Mouse (Mus musculus): Measurements from ENCODE around the gene Etv6. TPM values are rescaled to one million over a fixed set of nuclear protein-coding genes. Genes with fewer than 3 reads are reported as not detected.

Gene Etv6
- polyA plus RNA-seq, 1 experiment from 2014 or later: 6.9 TPM

- H3K9ac ChIP-seq (replicated peaks): no peak overlapping the region
- H3K9me3 ChIP-seq: no peaks in the 10 kb centered on the region
- no peaks in the 10 kb centered on the region for H3K27me3 ChIP-seq
- WGBS: 86% methylated on average over 3 of the region's 3 CpGs
- no peak for ATAC-seq
- H3K36me3 ChIP-seq: peaks cover 52% of the 10 kb centered on the region
- H3K4me1 ChIP-seq (replicated peaks): no peaks in the 10 kb centered on the region
- no peak overlapping the region for H3K4me3 ChIP-seq (replicated peaks)
- no peak overlapping the region for H3K27ac ChIP-seq
- H3K4me2 ChIP-seq (replicated peaks): no peak overlapping the region
These were observed 226.4 kb downstream of the Etv6 start for GRCm38 (mm10) chr6:134261904-134262303.

DNA sequence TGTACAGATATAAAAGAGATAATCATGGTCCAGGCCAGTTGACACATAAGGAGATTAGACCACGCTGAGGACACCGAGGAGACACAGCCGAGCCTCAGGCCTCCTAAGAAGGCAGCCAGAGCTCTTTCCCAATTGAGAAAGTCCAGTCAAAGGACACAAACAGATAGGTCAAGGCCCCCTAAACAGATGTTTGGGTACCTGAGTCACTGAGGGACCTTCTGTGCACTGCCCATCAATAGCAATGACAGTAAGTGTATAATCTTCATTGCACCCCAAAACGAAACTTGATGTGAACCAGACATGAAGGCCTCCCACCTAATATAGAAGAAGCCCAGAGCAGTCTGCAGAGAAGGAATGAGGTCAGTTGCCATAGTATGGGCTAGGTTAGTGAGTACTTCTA is 226.9 kb downstream of the Etv6 start:
- Histone ChIP-seq H3K27me3 (no peaks in the 10 kb centered on the region), H3K36me3 (peaks cover 56% of the 10 kb centered on the region), H3K9ac (replicated peaks) (no peak overlapping the region), H3K4me1 (replicated peaks) (no peaks in the 10 kb centered on the region), H3K4me2 (replicated peaks) (no peak overlapping the region), H3K4me3 (replicated peaks) (no peak overlapping the region), H3K9me3 (no peaks in the 10 kb centered on the region), H3K27ac (no peak overlapping the region)
- ATAC-seq: no peak
- 87% methylated on average over 4 of the region's 4 CpGs for WGBS

- H3K4me3 ChIP-seq (replicated peaks): no peak overlapping the region
- no peak overlapping the region for H3K4me2 ChIP-seq (replicated peaks)
- no peaks in the 10 kb centered on the region for H3K9me3 ChIP-seq
- H3K4me1 ChIP-seq (replicated peaks): no peaks in the 10 kb centered on the region
- H3K27ac ChIP-seq: no peak overlapping the region
- no peak overlapping the region for H3K9ac ChIP-seq (replicated peaks)
- WGBS: 57% methylated on average over 6 of the region's 6 CpGs
- ATAC-seq: no peak
- no peaks in the 10 kb centered on the region for H3K27me3 ChIP-seq
- H3K36me3 ChIP-seq: peaks cover 62% of the 10 kb centered on the region
These were observed 227.6 kb downstream of the Etv6 start for GRCm38 (mm10) chr6:134262911-134263607.

- Histone ChIP-seq H3K27me3 (no peaks in the 10 kb centered on the region), H3K9me3 (no peaks in the 10 kb centered on the region), H3K27ac (no peak overlapping the region), H3K9ac (replicated peaks) (no peak overlapping the region), H3K4me3 (replicated peaks) (no peak overlapping the region), H3K4me1 (replicated peaks) (no peaks in the 10 kb centered on the region), H3K36me3 (peaks cover 9% of the 10 kb centered on the region), H3K4me2 (replicated peaks) (no peak overlapping the region)
- WGBS: 93% methylated on average over 2 of the region's 2 CpGs
- ATAC-seq: no peak
These were observed 238.4 kb downstream of the Etv6 start for GRCm38 (mm10) chr6:134273884-134274283.

DNA sequence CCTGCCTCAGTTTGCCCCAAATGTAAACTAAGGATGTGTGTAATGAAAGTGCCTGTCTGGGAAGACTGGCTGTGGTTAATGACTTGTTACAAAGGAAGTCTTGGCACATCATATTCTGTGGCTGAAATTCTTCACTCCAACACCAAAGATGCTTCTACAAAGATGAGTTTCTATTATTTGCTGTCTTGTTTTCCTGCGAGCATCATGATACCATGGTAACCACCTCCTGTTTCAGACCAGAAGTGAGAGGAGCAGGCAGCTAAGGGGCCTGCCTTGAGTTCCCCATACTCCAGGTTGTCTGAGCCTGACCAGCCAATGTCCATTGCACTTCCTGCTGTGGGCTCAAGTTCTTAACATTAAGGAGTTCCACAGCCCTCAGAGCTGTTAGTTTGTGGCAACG is 241.5 kb downstream of the Etv6 start:
- no peak overlapping the region for H3K9ac ChIP-seq (replicated peaks)

GRCm38 (mm10) chr6:134282095-134282494 is 246.6 kb downstream of the Etv6 start:
- Histone ChIP-seq H3K9ac (replicated peaks) (no peak overlapping the region), H3K9me3 (no peaks in the 10 kb centered on the region), H3K4me1 (replicated peaks) (no peaks in the 10 kb centered on the region), H3K4me2 (replicated peaks) (no peak overlapping the region), H3K4me3 (replicated peaks) (no peak overlapping the region), H3K36me3 (no peaks in the 10 kb centered on the region), H3K27me3 (no peaks in the 10 kb centered on the region), H3K27ac (no peak overlapping the region)
- no peak for ATAC-seq
- WGBS: 91% methylated on average over 3 of the region's 3 CpGs

More for the DNA sequence above, 241.5 kb downstream of the Etv6 start:
- WGBS: 84% methylated on average over 2 of the region's 2 CpGs
- Histone ChIP-seq H3K4me1 (replicated peaks) (no peaks in the 10 kb centered on the region), H3K9me3 (no peaks in the 10 kb centered on the region), H3K27ac (no peak overlapping the region), H3K27me3 (no peaks in the 10 kb centered on the region), H3K4me2 (replicated peaks) (no peak overlapping the region), H3K4me3 (replicated peaks) (no peak overlapping the region), H3K36me3 (peaks cover 5% of the 10 kb centered on the region)
- ATAC-seq: no peak

DNA sequence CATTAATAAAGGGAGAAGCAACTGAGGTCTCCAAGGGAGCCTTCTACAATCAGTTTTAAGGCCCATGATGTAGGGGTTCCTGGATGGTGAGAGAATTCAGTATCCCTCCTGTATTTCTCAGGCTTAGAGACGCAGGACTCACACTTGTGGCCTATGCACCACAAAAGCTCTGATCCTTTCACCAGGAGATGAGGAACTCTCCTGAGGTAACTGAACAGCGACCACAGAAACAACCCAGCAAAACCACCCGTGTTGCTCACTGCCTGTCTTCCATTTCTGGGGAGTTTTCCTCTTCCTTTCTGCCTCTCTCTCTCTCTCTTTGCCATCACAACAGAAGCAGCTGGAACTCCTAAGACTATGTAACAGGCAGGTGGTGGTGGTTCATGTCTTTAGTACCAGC is 256.3 kb downstream of the Etv6 start:
- H3K4me1 ChIP-seq (replicated peaks): 0 out of 2 replicates have a peak, but pooled peaks cover 2% of the 10 kb centered on the region

GRCm38 (mm10) chr6:134292404-134292803 is 256.9 kb downstream of the Etv6 start:
- Histone ChIP-seq H3K27me3 (no peaks in the 10 kb centered on the region), H3K9ac (replicated peaks) (no peak overlapping the region), H3K36me3 (no peaks in the 10 kb centered on the region), H3K4me2 (replicated peaks) (no peak overlapping the region), H3K27ac (no peak overlapping the region), H3K4me1 (replicated peaks) (0 out of 2 replicates have a peak, but pooled peaks cover 2% of the 10 kb centered on the region), H3K4me3 (replicated peaks) (no peak overlapping the region), H3K9me3 (no peaks in the 10 kb centered on the region)
- WGBS: 87% methylated on average over 5 of the region's 5 CpGs
- ATAC-seq: no peak

More for the DNA sequence above, 256.3 kb downstream of the Etv6 start:
- no peaks in the 10 kb centered on the region for H3K36me3 ChIP-seq
- no peaks in the 10 kb centered on the region for H3K27me3 ChIP-seq
- H3K4me3 ChIP-seq (replicated peaks): no peak overlapping the region
- H3K4me2 ChIP-seq (replicated peaks): no peak overlapping the region
- H3K27ac ChIP-seq: no peak overlapping the region
- WGBS: 92% methylated on average over 3 of the region's 3 CpGs
- ATAC-seq: no peak
- H3K9me3 ChIP-seq: no peaks in the 10 kb centered on the region
- H3K9ac ChIP-seq (replicated peaks): no peak overlapping the region

DNA sequence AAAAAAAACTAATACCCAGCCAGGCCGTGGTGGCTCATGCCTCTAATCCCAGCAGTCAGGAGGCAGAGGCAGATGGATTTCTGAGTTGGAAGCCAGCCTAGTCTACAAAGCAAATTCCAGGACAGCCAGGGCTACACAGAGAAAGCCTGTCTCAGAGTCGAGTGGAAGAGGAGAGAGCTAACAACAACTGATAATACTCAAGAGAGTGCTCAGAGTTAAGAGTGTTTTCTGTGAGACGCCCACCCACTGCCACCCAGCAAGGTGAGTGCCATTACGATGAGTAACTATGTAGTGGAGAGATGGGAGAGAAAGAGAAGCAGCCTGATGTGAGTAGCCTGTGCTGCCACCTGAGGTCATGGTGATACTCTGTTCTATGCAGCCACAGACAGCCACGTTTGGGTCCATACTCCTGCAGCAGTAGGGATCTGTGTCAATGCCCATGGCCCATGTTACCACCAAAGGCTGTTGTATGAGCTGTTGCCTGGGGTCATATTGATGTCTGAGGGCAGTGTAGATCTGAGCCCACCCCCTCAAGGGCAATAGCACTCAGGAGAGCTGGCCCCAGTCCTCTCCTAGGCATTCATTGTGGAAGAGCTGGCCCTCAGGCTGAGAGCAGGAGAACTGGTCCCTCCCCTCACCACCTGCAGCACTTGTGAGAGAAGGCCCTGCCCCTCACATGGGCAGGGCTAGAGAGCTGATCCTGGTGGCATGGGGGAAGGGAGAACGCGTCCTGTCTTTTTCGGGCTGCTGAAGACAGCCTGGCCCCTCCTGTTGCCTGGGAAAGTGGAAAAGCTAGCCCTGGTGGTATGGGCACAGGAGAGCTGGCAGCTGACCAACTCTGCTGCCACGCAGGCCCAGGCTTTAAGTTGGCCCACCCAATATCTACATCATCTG is 258.4 kb downstream of the Etv6 start:
- no peaks in the 10 kb centered on the region for H3K9me3 ChIP-seq
- WGBS: 56% methylated on average over 9 of the region's 9 CpGs
- no peak overlapping the region for H3K9ac ChIP-seq (replicated peaks)
- ATAC-seq: peak; percentile 20; the same call in 1 of the 2 replicates
- no peak overlapping the region for H3K4me2 ChIP-seq (replicated peaks)
- no peak overlapping the region for H3K4me3 ChIP-seq (replicated peaks)
- no peaks in the 10 kb centered on the region for H3K36me3 ChIP-seq
- H3K4me1 ChIP-seq (replicated peaks): 0 out of 2 replicates have a peak, but pooled peaks cover 2% of the 10 kb centered on the region
- H3K27me3 ChIP-seq: no peaks in the 10 kb centered on the region
- no peak overlapping the region for H3K27ac ChIP-seq

DNA sequence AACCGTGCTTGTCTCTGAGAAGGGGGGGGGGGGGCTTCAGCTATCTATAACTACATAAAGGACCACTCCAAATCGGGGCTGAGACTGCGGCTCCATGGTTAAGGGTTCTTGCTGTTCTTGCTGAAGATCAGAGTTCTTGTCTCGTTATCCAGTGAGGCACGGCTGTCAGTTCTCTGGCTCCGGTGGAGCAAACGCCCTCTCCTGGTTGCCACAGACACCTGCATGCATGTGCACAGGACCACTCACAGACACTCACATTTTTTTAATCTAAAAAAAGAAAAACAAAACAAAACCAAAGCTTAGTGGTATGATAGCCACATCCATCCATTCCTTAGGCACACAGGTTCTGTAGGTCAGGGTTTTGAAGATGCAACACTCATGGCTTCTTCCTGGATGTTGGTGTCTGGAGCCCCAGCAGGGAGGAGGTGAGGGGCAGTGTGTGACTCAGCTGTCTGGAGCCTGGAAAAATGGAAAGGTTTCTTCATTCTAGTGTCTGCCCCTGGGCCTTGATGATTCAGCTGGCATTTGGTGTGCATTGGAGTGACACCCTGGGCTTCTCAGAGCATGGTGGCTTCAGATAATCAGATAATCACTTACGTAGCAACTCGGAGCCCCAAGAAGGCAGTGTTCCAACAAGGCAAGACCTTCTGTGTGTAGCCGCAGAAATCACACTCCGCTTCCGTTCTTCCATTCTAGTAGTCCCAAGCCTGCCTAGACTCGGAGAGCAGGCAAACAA is 262.6 kb downstream of the Etv6 start:
- ATAC-seq: no peak
- Histone ChIP-seq H3K27ac (no peak overlapping the region), H3K4me3 (replicated peaks) (no peak overlapping the region), H3K4me1 (replicated peaks) (0 out of 2 replicates have a peak, but pooled peaks cover 2% of the 10 kb centered on the region), H3K27me3 (no peaks in the 10 kb centered on the region), H3K9me3 (no peaks in the 10 kb centered on the region), H3K9ac (replicated peaks) (no peak overlapping the region), H3K4me2 (replicated peaks) (no peak overlapping the region), H3K36me3 (no peaks in the 10 kb centered on the region)
- WGBS: 86% methylated on average over 13 of the region's 13 CpGs

DNA sequence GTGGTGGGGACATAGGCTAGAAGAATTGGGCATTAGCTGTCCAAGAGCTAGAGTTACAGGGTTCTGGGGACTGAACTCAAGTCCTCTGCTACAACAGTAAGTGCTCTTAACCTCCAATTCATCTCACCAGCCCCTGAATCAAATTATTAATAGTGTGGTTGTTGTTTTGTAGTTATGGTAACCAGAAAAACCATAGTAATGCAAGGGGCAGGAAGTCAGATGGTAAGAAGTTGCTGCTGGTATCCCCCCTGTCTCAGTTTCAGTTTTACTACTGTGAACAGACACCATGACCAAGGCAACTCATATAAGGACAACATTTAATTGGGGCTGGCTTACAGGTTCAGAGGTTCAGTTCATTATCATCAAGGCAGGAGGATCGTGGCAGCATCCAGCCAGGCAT is 266.5 kb downstream of the Etv6 start:
- Histone ChIP-seq H3K9ac (replicated peaks) (no peak overlapping the region), H3K4me2 (replicated peaks) (no peak overlapping the region), H3K9me3 (no peaks in the 10 kb centered on the region), H3K4me3 (replicated peaks) (no peak overlapping the region), H3K4me1 (replicated peaks) (no peaks in the 10 kb centered on the region), H3K27me3 (no peaks in the 10 kb centered on the region), H3K27ac (no peak overlapping the region), H3K36me3 (no peaks in the 10 kb centered on the region)
- no peak for ATAC-seq
- WGBS: 92% methylated on average over 1 of the region's 1 CpGs

- Histone ChIP-seq H3K27me3 (no peaks in the 10 kb centered on the region), H3K4me2 (replicated peaks) (no peak overlapping the region), H3K27ac (no peak overlapping the region), H3K36me3 (no peaks in the 10 kb centered on the region), H3K4me3 (replicated peaks) (no peak overlapping the region), H3K9me3 (no peaks in the 10 kb centered on the region), H3K9ac (replicated peaks) (no peak overlapping the region), H3K4me1 (replicated peaks) (no peaks in the 10 kb centered on the region)
- no peak for ATAC-seq
- WGBS: 92% methylated on average over 4 of the region's 4 CpGs
These were observed 275.8 kb downstream of the Etv6 start for GRCm38 (mm10) chr6:134311346-134311745.

All from midbrain, embryonic 13.5 days (tissue).